Mouse (Mus musculus) stomach, postnatal 0 days (tissue): ENCODE data around the gene Scml4.

ENCODE experiments used
- CTCF ChIP-seq: IDR thresholded peaks from 2 replicates; pipeline ENCODE4 v1.5.1; 2016; ENCODE audit warnings: antibody characterized with exemption, low read depth, mild to moderate bottlenecking, moderate library complexity
- EP300 ChIP-seq: optimal IDR thresholded peaks from 2 replicates; pipeline ENCODE3; 2016; ENCODE audit warnings: antibody characterized with exemption

DNA sequence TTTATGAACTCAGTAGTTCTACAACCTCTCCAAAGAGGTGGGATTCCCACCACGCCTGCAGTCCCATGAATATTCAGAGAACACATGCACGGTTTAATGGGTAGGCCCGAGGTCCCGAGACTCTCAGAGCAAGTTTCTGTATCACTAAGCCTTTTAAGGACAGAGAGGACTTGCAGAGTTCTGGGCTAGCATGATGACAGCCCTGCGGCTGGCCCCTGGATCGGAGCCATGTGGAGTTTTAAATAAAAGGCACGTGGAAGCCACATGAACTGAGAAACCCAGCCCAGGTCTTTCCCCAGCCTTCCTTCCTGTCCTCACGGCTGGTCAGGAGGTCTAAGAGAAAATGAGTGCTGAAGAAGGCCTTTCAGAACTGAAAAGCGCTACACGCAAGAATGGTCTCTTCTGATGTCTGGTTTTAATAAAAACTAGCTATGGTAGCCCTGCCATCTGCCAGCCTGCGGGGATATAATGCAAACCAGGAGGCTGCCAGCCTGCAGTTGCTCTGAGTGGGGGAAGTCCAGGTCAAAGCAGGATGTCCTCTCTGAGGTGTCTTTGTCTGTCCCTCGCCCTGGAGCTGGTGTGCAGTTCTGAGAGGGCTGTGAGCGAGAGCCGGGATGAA is 72.8 kb downstream of the Scml4 start:
- TF ChIP-seq CTCF = no peak
- TF ChIP-seq EP300 = no peak
